Mouse (Mus musculus) right cerebral cortex, postnatal 4 days (tissue): ENCODE results near the gene Kcnab1.
"Not testable (repeated sequence)": the region's sequence is repeated elsewhere in the genome, so short reads cannot be mapped to it uniquely, and the experiment has no call there.

Experiments used
- DNase-seq: peaks from one replicate; pipeline ENCODE4 v3.0.0-alpha.2; 2022

Gene Kcnab1

DNA sequence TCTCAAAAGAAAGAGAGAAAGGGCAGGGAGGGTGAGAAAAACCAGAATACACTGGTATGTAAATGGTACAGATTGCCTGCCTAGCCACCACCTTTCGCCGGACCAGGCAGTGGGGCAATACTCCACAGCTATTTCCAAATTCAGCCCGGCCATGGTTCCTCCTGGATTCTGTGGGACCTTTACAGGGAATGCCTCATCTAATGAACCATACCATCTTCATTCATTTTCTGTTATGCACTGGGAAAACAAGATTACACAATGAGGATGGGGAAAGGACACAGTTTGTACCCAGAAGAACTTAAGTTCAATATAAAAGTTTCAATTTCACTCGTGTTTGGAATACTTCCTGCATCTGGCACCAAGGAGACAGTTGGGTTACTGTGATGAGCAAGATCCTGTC is 263.4 kb downstream of the Kcnab1 start:
- DNase-seq: no peak

DNA sequence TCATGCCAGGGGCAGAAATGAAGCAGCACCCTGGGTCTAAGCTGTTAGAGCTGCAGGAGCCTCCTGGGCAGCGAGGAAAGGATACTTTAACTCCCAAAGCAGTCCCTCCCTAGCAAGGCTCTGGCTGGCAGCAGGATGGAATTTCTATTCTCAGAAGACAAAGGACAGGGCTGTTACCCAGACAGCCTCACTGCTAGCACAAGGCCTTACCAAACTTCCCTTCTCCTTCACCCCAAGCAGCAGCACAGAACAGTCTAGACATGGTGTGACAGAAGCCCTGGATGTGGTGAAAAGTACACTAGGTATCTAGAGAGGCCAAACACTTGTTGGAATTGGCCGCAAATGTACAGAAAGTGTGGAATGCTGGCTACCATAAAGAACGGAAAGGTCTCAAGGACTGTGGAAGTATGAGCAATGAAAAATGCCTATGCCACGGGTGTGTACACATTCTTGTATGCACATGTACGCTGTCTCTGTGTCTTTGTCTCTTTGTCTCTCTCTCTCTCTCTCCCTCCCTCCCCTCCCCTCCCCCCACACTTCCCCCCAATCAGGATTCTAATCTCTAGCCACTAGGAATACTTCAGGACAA is 264.5 kb downstream of the Kcnab1 start:
- DNase-seq: no peak

DNA sequence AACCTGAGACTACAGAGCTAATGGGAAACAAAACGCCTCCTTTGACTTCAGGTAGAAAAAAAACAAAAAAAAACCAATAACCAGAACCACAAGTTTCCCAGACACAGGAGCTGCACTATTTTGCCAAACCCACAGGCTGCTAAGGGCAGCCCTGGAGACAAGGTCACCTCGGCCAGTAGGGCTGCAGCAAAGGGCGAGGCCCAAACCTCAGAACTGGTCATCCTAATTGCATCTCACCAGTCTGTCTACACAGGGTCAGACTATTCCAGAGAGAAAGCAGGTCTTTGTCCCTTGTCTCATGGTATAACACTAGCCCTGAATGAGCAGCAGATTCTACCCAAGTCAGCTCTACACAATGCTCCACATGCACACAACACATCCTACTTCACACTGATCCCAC is 265.5 kb downstream of the Kcnab1 start:
- no peak for DNase-seq

DNA sequence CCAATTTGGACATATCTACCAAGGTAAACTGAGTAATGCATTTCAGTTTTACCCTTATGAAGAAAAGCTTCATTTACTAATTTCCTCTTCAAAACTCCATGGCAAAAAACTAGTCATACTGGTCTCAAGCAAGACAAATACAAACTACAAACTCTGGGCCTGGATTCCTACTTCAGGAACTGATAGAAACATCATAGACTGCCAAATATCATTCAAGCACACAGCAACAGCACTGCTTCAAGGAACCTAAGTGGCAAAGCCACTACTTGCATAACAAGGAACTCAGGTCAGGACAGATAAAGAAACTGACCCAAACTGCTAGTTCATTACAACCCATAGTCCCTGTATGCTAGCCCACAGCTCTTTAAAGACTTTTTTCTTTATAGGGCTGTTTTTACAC is 269.5 kb downstream of the Kcnab1 start:
- DNase-seq: no peak

DNA sequence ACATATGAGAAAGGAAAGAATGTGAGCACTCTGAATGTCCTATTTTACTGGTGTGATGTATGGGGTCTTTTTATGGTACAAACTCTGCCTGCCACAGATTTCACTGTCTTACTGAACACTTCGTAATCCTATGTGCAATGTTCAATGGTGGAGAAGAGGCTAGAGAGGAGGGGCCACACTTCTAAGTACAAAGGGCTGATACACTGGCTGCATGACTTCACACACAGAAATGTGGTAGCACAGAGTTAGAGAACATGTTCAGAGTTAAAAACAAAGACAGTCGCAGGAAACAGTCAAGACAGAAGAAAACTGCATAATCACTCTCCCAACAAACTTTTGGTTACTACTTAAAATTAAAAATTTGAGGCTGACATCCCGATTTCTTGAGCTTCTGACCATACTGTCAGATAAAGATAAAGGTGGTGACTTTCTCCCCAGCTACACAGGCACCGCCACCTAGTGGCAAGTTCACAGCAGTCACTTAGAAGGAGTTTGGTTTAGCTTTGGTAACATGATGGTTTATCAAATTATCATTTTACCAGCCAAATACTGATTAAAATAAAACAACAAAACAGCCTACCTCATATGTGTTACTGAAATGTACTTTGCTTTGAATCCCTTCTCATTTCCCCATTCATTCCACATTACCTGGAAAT is 270.8 kb downstream of the Kcnab1 start:
- peak; percentile 57 for DNase-seq

DNA sequence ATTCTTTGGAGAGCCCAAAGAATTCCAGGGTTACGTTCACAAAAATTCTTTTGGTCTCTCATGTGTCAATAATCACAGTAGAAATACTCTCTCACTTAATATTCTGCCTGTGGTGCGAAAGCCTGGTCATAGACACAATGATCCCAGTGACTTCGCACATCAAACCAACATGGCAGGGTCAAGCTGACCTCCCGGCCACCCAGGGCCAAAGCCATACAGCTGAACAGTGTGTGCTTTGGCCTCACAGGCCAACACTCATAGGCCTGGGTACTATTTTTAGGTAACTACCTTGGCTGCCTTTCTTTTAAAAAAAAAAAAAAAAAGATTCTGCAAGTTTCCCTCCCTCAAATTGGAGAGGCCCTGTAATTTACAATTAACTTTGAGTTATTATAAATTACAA is 271.9 kb downstream of the Kcnab1 start:
- no peak for DNase-seq

DNA sequence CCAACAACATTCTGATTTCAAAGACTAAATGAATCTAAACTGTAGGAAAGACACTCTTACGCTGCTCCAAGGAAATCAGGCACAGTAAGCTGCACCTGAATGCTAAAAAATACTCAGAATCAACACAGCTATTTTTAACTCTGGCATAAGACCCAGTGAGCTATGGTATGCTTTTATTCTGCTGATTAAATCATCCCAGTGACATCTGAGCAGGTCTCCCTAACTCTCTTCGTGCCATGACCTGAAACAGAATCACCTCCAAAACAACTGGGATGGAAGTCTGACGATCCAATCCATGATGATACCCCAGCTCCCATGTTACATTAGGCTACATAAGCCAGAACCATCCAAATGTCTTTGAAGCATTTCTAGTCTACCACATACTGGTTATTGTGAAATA is 275.2 kb downstream of the Kcnab1 start:
- DNase-seq: no peak

DNA sequence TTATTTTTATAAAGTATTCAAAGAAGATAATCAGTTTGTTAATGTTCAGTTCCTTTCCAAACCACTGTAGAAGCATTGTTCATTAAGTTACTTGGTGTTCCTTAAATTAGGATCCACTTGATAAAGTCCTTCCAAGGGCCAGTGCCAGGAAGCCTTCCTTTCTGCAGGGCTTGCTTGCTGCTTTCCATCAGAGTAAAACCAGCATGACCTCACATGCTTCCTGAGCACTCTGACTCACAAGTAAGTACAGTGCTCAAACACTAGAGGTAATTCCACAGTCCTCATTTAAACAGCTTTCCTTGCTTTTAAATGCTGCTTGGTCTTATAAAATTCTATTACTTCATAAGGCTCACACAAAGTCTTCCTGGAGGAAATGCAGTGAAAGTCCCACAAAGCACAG is 276.6 kb downstream of the Kcnab1 start:
- no peak for DNase-seq

DNA sequence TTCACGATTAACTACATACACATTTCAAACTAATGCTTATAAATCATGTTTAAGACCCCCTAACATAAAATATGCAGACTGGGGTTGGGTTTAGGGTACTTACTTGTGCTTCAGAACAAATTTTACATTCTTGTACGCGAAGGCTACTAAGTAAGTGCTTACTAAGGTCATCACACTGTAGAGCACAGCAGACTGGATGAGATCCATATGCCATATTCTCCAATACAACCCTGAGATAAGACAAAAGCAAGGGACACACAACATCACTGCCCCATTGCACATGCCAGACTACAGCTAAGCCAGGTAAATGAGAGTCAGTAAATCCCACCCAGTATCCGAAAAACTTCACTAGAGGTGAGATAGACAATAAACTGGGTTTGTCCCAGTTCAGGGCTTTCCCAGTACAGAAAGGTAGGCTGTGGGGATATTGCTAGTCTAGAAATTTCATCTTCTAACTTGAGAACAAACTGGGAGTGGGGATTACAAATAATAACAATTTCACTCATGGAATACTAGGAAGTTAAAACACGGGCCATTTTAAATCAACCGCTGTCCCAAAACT is 282.1 kb downstream of the Kcnab1 start:
- no peak for DNase-seq

DNA sequence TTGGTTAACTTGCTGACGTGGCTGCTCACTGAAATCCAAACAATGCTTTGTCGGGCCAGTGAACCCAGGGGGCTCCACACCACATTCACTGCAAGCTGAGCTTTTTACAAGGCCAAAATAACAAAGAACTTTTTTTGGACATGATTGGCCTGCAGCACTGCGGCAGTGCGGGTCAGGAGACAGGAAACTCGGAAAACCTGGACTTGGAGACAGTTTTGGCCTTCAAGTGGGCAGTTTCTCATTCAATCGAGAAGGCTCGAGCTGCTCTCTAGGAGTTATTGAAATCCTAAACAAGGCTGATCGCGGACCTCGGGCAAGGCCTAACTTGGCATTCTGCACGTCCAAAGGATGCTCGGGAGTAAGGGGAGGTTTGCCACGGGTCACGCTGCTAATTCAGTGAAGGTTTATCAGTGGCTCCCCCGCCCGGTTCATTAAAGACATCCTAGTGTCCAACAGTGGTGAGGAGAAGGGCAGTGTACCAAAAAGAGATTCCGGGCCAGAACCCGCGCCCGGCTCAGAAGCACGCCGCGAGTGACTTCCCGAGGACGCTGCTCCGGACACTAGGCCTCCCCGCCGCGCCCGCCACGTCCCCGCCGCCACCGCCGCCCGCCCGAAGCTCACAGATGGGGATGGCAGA is 282.7 kb downstream of the Kcnab1 start:
- peak; percentile 7 for DNase-seq

DNA sequence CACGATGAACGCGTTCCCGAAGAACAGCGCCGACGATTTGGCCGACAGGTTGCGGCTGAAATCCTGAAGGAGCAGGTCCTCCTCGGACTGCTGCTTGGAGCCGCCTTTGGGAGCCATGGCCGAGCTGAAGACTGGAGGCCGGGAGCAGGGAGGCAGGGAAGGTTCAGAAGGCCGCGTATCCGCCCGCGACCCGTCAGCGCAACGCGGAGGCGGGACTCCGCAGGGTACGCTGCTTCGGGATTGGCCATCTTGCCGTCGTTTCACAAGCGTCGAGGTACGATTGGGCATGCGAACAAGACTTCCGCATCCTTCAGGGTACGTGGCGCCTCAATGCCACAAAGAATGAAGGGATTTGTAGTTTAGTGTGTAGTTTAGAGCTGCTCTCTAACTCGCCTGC is 283.2 kb downstream of the Kcnab1 start, which contains the start of gene Ssr3:
Gene Ssr3 (minus strand): TSS at position 203 of the 397 bp plus-strand sequence.
- peak; percentile 92 for DNase-seq

DNA sequence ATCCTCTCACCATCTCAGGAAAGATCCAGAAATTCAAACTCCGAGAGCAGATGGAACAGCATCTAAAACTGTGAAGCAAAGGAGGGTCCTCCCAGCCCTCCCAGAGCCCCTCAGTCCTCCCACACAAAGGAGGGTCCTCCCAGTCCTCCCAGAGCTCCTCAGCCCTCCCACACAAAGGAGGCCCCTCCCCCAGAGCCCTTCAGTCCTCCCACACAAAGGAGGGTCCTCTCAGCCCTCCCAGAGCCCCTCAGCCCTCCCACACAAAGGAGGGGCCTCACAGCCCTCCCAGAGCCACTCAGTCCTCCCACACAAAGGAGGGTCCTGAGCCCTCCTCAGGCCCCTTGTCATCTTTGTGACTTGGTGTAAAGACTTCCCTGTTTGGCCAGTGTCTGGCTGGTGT is 285.9 kb downstream of the Kcnab1 start:
- not testable (repeated sequence) for DNase-seq

DNA sequence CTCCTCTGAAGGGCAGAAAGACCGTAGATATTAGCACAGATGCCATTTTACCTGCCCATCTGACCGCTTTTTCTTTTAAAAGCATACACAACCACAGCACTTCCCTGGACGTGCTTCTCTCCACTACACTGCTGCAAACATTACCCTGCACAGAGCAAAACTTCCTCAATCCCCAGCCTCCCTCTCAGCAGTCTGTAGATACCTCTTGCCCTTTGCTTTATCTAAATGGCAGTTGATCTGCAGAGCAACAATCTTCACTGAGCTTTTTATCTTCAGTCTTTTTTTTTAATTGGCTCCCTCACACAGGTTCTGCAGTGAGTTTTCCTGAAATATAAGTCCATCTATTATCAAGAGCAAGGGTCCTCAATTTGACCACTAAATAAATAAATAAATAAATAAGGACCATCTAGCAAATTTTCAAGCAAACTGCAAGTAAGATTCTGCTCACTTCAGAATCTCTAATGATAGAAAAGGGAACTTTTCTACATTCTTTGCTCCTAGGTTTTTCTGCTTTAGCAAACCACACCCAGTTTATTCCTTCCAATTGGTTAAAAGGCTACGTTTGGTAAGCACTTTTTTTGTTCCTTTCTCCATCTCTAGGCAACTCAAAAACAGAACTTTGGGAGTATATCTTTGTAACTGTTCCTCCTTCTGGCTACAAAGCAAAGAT is 287.8 kb downstream of the Kcnab1 start:
- DNase-seq: no peak

DNA sequence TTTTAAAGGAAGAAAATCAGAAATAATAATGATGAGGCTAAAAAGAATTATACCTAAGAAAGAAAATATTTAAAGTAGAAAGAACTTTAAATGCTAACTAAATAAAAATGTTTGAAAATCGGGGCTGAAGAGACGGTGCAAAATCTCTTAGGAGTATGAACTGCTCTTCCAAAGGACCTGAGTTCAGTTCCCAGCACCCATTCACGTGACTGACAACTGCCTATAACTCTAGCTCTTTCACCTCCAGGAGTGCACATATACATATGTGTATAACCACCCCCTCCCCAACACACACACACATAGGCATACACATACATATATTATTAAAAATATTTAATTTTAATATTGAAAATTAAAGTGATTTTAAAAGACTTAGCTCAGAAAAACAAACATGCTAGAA is 288.4 kb downstream of the Kcnab1 start:
- DNase-seq: no peak

DNA sequence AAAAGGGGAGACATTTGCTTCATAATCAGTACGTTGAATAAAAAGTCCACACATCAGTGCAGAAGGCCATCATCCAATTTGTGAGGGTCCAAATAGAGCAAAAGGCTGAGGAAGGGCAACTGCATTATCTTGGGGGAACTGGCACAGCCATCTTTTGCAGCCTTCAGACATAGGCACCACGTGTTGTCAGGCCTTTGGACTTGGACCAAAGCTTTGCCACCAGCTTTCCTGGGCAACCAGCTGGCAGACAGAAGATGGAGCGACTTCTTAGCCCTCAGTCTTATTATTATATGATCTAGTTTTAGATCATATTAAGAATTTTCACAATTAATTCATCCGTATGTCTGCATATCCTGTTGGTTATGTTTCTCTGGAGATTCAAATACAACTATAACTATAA is 296.6 kb downstream of the Kcnab1 start:
- DNase-seq: no peak

DNA sequence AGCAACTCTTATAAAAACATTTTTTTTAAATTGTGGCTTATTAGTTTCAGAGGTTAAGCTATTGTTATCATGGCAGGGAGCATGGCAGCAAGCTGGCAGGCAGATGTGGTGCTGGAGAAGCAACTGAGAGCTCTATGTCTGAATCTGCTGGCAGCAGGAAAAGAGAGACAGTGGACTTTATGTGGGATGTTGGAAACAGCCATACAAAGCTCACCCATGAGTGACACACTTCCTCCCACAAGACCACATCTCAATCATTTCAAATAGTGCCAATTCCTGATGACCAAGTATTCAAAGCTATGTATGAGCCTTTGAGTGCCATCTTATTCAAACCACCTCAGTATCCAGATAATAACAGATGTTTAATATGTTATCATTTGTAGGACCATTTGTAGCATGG is 298.7 kb downstream of the Kcnab1 start:
- DNase-seq: no peak

DNA sequence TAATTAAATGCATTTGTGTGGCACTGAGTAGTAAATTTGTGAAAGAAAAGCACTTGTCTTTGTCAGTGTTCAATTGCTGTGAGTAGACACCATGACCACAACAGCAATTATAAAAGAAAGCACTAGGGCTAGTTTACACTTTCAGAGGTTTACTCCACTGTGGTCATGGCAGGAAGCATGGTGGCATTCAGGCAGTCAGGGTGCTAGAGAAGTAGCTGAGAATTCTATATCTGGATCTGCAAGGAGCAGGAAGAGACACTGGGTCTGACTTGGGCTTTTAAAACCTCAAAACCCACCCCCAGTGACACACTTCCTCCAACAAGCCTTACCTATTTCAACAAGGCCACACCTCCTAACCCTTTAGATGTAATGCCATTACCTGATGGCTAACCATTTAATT is 307.4 kb downstream of the Kcnab1 start:
- no peak for DNase-seq

DNA sequence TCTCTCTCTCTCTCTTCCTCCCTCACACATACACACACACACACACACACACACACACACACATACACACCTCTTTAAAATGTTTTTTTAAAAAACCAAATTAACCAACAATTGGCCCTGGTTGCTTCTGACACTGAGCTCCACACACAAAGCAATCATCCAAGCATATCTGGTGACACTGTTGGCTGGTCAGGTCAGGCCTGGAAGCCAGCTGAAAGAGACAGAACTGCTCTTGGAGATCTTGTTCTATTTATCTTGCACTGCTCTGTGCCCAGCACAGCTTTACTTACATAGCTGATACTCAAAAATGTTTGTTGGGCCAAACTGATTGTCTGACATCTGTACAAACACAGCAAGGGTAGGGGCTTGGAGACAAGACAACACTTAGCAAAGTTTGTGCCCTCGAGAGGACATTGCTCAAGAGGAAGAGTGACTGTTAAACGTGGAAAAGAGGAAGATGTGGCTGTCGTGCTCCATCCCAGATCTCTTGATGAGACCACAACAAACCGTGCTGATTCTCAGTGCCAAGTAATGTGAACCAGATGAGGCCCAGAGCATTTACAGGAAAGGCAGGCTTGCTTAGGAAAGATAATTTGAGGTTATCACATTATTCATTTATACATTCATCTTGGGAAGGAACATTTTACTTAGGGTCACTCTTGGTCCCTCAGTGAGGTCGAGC is 308.9 kb downstream of the Kcnab1 start:
- DNase-seq: no peak

DNA sequence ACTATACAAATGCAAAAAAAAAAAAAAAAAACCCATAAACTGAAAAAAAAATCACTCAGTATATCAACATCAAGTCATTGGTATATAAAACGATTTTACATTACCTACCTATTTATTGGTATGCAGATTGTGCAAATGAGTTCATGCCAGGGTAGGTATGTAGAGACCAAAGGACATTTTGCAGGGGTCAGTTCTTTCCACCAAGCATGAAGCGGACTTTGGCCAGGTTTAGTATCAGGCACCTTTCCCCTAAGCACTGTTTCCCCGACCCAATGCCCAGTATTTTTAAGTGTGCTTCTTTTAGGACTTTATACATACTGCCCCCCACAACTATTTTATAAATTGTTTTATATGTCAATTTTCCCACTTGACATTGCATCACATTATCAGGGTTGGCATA is 310.5 kb downstream of the Kcnab1 start:
- DNase-seq: no peak
